ENCODE assay signal across 9 mouse cellular contexts in genomic region chr11:40469080-40469705, GRCm38 (mm10).
DNase-seq lines count a peak whose midpoint lies in the region; ATAC-seq lines count a peak whose summit lies in the region.
"Had no signal": no experiment of that assay in that cellular context is flagged by ENCODE, and none has a peak within 500 bp of the region (broad histone marks: within the 10 kb centered on the region; RNA-seq: fewer than 3 reads in every experiment).

No protein-coding gene starts in this region.

- H3K4me2 ChIP-seq in liver, embryonic 11.5 days = no peak overlapping the region
- no peak overlapping the region for H3K4me2 ChIP-seq in midbrain, embryonic 13.5 days (replicated peaks)
- H3K4me2 ChIP-seq: limb, embryonic 15.5 days had no signal

- H3K27ac ChIP-seq in liver, embryonic 11.5 days (ENCODE audit: low read depth, low read length) = no peak overlapping the region
- peak overlapping the region; percentile 58; the same call in 1 of the 2 replicates for H3K27ac ChIP-seq in midbrain, embryonic 13.5 days
- H3K27ac ChIP-seq: limb, embryonic 15.5 days had no signal

- WGBS in liver, embryonic 11.5 days = 38% methylated on average over 6 of the region's 6 CpGs
- WGBS in midbrain, embryonic 13.5 days = 9% methylated on average over 6 of the region's 6 CpGs

- no peaks in the 10 kb centered on the region for H3K9me3 ChIP-seq in liver, embryonic 11.5 days (ENCODE audit: control insufficient read depth, low read length)
- H3K9me3 ChIP-seq in midbrain, embryonic 13.5 days = no peaks in the 10 kb centered on the region
- H3K9me3 ChIP-seq: limb, embryonic 15.5 days had no signal

- no peaks in the 10 kb centered on the region for H3K36me3 ChIP-seq in liver, embryonic 11.5 days (ENCODE audit: control insufficient read depth, insufficient read depth, low read length)
- H3K36me3 ChIP-seq in midbrain, embryonic 13.5 days = no peaks in the 10 kb centered on the region
- H3K36me3 ChIP-seq: limb, embryonic 15.5 days had no signal

- H3K4me3 ChIP-seq in liver, embryonic 11.5 days (ENCODE audit: low read depth, low read length) = no peak overlapping the region
- no peak overlapping the region for H3K4me3 ChIP-seq in midbrain, embryonic 13.5 days (replicated peaks)
- H3K4me3 ChIP-seq: limb, embryonic 15.5 days had no signal

- no peaks in the 10 kb centered on the region for H3K27me3 ChIP-seq in liver, embryonic 11.5 days (replicated peaks; ENCODE audit: control insufficient read depth, insufficient read depth, low read length)
- H3K27me3 ChIP-seq in midbrain, embryonic 13.5 days = no peaks in the 10 kb centered on the region
- H3K27me3 ChIP-seq: limb, embryonic 15.5 days had no signal

- H3K4me1 ChIP-seq in liver, embryonic 11.5 days (replicated peaks; ENCODE audit: control insufficient read depth, insufficient read depth, low read length) = no peaks in the 10 kb centered on the region
- peaks cover 19% of the 10 kb centered on the region for H3K4me1 ChIP-seq in midbrain, embryonic 13.5 days (replicated peaks)
- H3K4me1 ChIP-seq: limb, embryonic 15.5 days had no signal

- H3K9ac ChIP-seq in liver, embryonic 11.5 days (ENCODE audit: low read depth, low read length) = no peak overlapping the region
- no peak overlapping the region for H3K9ac ChIP-seq in midbrain, embryonic 13.5 days (replicated peaks)
- H3K9ac ChIP-seq: limb, embryonic 15.5 days had no signal

- DNase-seq in liver = peak; percentile 4
- DNase-seq in liver, embryonic 11.5 days (ENCODE audit: low spot score) = no peak
- DNase-seq in brain, embryonic 18.5 days (ENCODE audit: low read depth, low spot score) = peak; percentile 72
- DNase-seq in forelimb bud, embryonic 11.5 days (ENCODE audit: low read depth, low spot score) = peak; percentile 54
- DNase-seq in layer of hippocampus, adult 11-12 months (ENCODE audit: low spot score) = peak; percentile 73
- no peak for DNase-seq in c-Kit-positive CD71-positive TER-119-positive erythroid progenitor cells, embryonic 14.5 days (ENCODE audit: low spot score)

- ATAC-seq in liver, embryonic 11.5 days (replicated peaks; ENCODE audit: low FRiP score) = no peak
- peak; percentile 88 for ATAC-seq in midbrain, embryonic 13.5 days
- ATAC-seq in CD4-positive, CD25-positive, alpha-beta regulatory T cell, adult 4 months = no peak

Comparison
In these comparisons a context has a peak if more than half of its experiments do, and no peak if none do; other contexts are left out.
1. DNase-seq: peak in liver (single experiment), brain, embryonic 18.5 days (single experiment), forelimb bud, embryonic 11.5 days (single experiment) and layer of hippocampus, adult 11-12 months (single experiment); none in liver, embryonic 11.5 days (single experiment) and c-Kit-positive CD71-positive TER-119-positive erythroid progenitor cells, embryonic 14.5 days (single experiment).